Mouse (Mus musculus): ENCODE data around the gene Zfp827. TPM values are rescaled to one million over a fixed set of nuclear protein-coding genes. Genes with fewer than 3 reads are reported as not detected.

Zfp827 gene
- 10 to 100 TPM; 27.6 to 28.2 TPM for total RNA-seq (2021)

DNA sequence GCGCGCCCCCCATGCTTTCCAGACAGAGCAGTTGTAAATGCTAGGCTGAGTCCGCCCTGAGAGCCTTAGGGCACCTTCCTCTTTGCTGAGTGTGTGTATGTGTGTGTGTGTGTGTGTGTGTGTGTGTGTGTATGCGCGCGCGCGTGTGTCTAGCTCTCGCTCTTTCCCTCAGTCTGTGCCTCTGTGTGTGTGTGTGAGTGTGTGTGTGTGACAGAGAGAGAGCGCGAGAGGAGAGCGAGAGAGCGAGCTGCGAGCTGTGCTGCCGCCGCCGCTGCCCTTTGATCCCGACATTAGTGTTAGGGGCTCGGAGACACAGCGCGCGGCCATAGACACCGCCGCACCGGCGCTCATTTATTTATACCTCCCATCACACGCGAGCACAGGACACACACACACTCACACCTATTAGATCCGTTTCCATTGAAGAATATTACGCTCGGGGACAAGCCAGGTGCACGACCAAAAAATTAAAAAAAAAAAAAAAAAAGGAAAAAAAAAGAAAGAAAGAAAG, at the start of gene Zfp827:
Zfp827 (plus strand) TSS at position 461 of the 511 bp plus-strand sequence.
- DNase-seq: peak; percentile 80

GRCm38 (mm10) chr8:79004341-79004740, 23.9 kb upstream of the Zfp827 start:
- DNase-seq: no peak

GRCm38 (mm10) chr8:79015061-79015460, 13.2 kb upstream of the Zfp827 start:
- DNase-seq: no peak

DNA sequence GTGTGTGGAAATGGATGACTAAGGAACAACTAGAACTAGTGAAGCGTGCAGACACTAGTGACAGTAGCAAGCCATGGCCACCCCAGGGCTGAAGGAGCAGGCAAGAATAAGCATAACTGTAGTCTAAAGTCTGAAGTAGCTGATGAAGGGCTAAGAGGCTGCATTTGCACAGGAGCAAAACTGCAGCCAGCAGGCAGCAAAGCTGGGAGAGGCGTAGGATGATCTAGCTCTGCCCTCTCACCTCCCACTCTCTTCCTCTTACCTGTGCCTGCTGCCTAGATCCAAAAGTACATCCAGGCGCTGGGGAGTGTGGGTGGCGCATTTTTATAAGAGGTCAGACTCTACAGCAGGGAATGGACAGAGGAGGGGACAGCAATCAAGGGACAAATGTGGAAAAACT, 12.2 kb upstream of the Zfp827 start:
- DNase-seq: no peak

- DNase-seq: no peak
Observed at GRCm38 (mm10) chr8:79016583-79016982, 11.7 kb upstream of the Zfp827 start.

GRCm38 (mm10) chr8:79023922-79024321, 4.3 kb upstream of the Zfp827 start:
- no peak for DNase-seq

DNA sequence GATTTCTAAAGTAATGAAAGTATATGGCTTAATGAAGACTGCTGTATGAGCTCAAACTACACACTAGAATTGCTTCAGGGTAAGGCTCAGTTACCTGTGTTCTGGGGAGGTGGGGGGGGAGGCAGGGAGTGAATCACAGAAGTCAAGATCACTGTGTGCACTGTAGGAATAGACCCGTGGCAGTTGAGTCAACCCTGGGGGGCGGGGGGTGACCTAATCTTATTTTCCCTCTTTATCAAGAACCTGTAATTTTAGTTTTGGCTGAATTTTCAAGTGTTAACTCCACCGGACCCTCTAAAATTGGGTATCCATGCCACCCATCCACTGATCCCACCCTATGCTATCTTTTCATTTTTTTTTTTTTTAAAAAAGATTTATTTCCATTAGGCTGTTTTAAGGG, 918 bp upstream of the Zfp827 start:
- no peak for DNase-seq

GRCm38 (mm10) chr8:79028541-79029395, 531 bp downstream of the Zfp827 start:
- DNase-seq: peak; percentile 70

- peak; percentile 87 for DNase-seq
Observed at GRCm38 (mm10) chr8:79029396-79030325, 1.4 kb downstream of the Zfp827 start.

DNA sequence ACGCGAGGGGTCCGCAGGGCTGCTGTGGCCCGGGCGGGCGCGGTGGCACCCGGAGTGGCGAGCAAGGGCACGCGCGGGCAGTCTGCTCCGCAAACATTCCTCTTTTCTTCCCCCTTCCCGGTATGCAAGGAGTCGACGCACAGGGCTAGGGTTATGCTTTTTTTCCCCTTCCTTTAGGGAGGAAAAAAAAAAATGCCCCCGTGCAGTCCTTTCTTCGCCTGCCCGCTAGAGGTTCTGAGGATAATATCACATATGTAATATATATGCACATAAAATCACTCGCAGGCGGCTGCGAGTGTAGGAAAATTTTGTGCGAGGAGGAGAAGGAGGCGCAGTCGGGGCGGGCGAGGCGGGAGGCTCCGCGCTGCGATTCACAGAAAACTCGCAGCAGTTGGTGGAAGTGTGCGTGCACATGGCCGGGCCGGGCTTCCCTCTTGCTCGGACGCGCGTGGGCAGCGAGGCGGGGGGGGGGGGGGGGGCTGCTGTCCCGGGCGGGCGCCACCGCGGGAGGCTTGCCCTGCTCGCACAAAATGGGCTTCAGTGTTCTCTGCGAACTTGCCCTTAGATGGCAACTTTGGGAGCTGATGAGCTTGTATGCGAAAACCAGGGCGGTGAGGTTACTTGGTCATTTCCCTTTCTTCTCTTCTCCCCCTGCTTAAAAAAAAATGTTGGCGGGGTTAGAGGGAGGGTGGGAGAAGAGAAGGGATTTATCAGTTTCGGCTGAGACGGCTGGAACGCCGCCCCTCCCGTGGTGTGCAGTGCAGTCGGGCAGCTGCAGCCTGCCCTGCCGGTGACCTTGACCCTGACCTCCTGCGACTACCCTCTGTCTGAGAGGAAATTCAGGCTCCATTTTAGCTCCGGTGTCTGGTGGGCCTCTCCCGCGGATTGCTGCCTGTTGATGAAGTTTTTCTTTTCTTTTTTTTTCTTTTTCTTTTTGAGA, 2.4 kb downstream of the Zfp827 start:
- peak; percentile 77 for DNase-seq

DNA sequence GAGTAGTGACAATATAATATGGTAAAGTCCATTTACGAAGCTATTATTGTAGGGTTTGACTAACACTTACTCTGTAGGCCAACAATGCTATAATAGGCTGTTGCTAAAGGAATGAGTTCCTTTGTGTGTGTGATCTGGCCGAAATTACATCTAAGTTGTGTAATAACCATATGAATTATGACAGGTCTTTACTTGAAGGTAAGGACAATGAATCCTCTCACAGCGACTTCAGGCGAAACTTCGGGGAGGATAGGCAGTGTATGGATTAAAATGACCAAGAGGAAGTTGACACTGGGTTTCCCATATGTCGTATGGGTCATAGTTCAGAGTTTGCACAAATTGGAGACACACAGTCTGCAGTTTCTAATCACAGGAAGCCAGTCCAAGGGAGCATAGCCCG, 9.3 kb downstream of the Zfp827 start:
- no peak for DNase-seq

- no peak for DNase-seq
Observed at GRCm38 (mm10) chr8:79037991-79038390, 9.8 kb downstream of the Zfp827 start.

DNA sequence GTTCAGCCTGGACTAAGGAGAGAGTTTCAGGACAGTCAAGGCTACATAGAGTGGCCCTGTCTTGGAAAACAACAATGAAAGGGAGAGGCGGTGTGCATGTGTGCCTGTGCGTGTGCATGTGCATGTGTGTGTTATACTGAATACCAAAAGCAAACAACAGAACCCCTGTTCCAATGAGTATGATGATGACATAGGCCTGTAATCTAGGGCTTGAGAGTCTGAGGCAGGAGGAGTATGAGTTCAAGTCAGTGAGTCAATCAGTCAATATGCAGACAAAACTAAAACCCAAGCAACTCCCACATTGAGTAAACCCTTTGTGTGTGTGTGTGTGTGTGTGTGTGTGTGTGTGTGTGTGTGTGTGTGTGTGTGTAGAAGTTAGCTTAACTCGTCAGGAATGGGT, 13.2 kb downstream of the Zfp827 start:
- no peak for DNase-seq

DNA sequence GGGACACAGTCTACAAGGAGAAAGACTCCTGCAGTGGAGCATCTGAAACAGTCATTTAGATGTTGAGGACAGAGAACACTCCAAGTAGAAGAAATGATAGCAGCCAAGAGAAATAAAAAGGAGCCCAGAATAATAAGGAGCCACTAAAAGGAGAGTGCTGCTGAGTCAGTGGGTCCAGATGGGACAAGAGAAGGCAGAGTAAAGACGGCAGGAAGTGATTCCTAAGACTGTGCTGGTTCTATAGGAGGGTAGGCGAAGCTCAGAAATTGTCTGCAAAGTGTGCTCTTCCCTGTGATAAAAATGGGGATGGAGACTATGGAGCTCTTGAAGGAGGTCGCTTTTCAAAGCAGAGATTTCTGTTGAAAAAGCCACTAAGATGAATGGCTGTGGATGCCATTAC, 14.0 kb downstream of the Zfp827 start:
- DNase-seq: no peak

- DNase-seq: no peak
Observed at GRCm38 (mm10) chr8:79044673-79045072, 16.4 kb downstream of the Zfp827 start.

- DNase-seq: no peak
Observed at GRCm38 (mm10) chr8:79046659-79047058, 18.4 kb downstream of the Zfp827 start.

- no peak for DNase-seq
Observed at GRCm38 (mm10) chr8:79048388-79049005, 20.3 kb downstream of the Zfp827 start.

DNA sequence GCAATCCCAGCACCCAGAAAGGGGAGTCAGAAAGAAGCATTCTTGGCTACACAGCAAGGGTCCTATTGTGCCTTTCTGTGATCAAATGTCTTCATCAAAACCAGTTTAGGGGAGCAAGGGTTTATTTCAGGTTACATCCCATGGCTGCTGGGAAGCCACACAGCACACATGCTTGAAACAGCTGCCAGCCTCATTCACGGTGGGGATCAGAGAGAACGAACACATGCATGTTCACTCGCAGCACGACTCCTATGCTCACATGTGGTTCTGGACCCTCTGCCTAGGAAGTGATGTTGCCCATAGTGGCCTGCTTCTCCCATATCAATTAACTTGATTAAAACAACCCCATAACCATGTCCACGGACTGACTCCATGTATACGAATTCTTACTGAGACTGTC, 26.0 kb downstream of the Zfp827 start:
- DNase-seq: no peak

- DNase-seq: no peak
Observed at GRCm38 (mm10) chr8:79057179-79057578, 28.9 kb downstream of the Zfp827 start.

- no peak for DNase-seq
Observed at GRCm38 (mm10) chr8:79059361-79059760, 31.1 kb downstream of the Zfp827 start.

GRCm38 (mm10) chr8:79060013-79060609, 31.9 kb downstream of the Zfp827 start:
- no peak for DNase-seq
